Mouse (Mus musculus) liver, postnatal 0 days (tissue): ENCODE data around the gene Fam57b. TPM values are rescaled to one million over a fixed set of nuclear protein-coding genes. Genes with fewer than 3 reads are reported as not detected.

Experiments
- ATAC-seq: fragments of 200-750 bp; cut with Nextera tagmentation; 2 replicates; pipeline ENCODE4 v1.8.0; 2017; ENCODE audit warnings: mild to moderate bottlenecking, moderate library complexity
- DNase-seq: peaks from one replicate; pipeline ENCODE4 v3.0.0-alpha.2; 2016
- H3K27ac ChIP-seq: fragments of 300-500 bp; sonication (generic); 2 replicates; pipeline ENCODE4 v1.5.1; 2014; ENCODE audit warnings: antibody characterized with exemption, moderate library complexity, mild to moderate bottlenecking, low read depth
- H3K27me3 ChIP-seq: fragments of 300-500 bp; sonication (generic); 2 replicates; pipeline ENCODE4 v1.6.1; 2014; ENCODE audit warnings: low read length, control low read depth, mixed read lengths; ENCODE audit not compliant: insufficient read depth
- H3K36me3 ChIP-seq: fragments of 300-500 bp; sonication (generic); replicated peaks from 2 replicates; pipeline ENCODE4 v1.6.1; 2014; ENCODE audit warnings: mild to moderate bottlenecking, control low read depth, low read length, moderate library complexity, mixed read lengths; ENCODE audit not compliant: insufficient read depth
- H3K4me1 ChIP-seq: fragments of 300-500 bp; sonication (generic); 2 replicates; pipeline ENCODE4 v1.6.1; 2014; ENCODE audit warnings: antibody characterized with exemption, mild to moderate bottlenecking, control low read depth; ENCODE audit not compliant: insufficient read depth
- H3K4me2 ChIP-seq: fragments of 300-500 bp; sonication (generic); 2 replicates; pipeline ENCODE4 v1.6.1; 2014; ENCODE audit warnings: low read depth, mild to moderate bottlenecking, low read length, moderate library complexity, mixed read lengths
- H3K4me3 ChIP-seq: fragments of 300-500 bp; sonication (generic); 2 replicates; pipeline ENCODE4 v1.5.1; 2014; ENCODE audit warnings: low read depth, low read length
- H3K9ac ChIP-seq: fragments of 300-500 bp; sonication (generic); replicated peaks from 2 replicates; pipeline ENCODE4 v1.6.1; 2014; ENCODE audit warnings: mild to moderate bottlenecking, moderate library complexity
- H3K9me3 ChIP-seq: fragments of 300-500 bp; sonication (generic); 2 replicates; pipeline ENCODE4 v1.6.1; 2016; ENCODE audit warnings: mild to moderate bottlenecking, control low read depth, low read length, mixed read lengths
- CTCF ChIP-seq: sonication (generic); IDR thresholded peaks from 2 replicates; pipeline ENCODE4 v1.5.1; 2016; ENCODE audit warnings: antibody characterized with exemption, low read depth
- EP300 ChIP-seq: IDR thresholded peaks from 2 replicates; pipeline ENCODE4 v1.6.1; 2016; ENCODE audit warnings: antibody characterized with exemption, low read depth, mild to moderate bottlenecking
- WGBS: fragments of 180-500 bp; shearing (Covaris S2); extraction: QIAGEN DNeasy Blood & Tissue Kit; methylation state at CpG from one replicate; pipeline ENCODE4 v1.1.7; 2014; ENCODE audit not compliant: insufficient replicate concordance; 5-methylcytosine and 5-hydroxymethylcytosine counted together
- polyA plus RNA-seq: library from polyadenylated mRNA; unstranded; fragments of >200 nt; fragmentation: Nextera tagmentation; extraction: Ambion mirVana; gene quantifications from 2 replicates; pipeline ENCODE4 v1.2.1, GENCODE M21; 2015

The Fam57b gene
- polyA plus RNA-seq, 1 experiment from 2014 or later, result 0.09 TPM

DNA sequence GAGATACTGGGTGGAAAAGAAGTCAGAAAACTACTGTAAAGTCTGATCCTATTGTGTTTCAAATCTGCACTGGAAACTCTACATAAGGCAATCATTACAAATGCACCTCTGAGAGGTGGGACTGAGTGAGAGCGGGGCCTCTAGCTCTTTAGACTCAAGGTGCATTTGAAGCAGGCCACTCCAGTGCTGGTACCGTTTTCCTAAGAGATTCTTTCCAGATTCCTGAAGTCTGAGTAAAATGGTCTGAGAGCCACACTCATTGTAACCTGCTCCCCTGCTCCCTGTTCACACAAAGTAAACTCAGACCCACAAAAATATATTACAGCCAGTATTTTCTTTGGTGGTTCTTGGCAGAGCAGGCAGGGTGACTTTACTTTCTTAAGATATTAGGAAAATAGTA, 70.1 kb downstream of the Fam57b start:
- no peak for TF ChIP-seq CTCF
- no peak for TF ChIP-seq EP300
- H3K27ac ChIP-seq, result no peak overlapping the region
- peaks cover 74% of the 10 kb centered on the region for H3K36me3 ChIP-seq
- H3K4me2 ChIP-seq, result no peak overlapping the region
- H3K9ac ChIP-seq, result no peak overlapping the region
- H3K27me3 ChIP-seq, result no peaks in the 10 kb centered on the region
- WGBS, result 94% methylated on average over 2 of the region's 2 CpGs
- ATAC-seq (no peak), DNase-seq (no peak)
- no peak overlapping the region for H3K4me3 ChIP-seq
- H3K4me1 ChIP-seq, result peaks cover 8% of the 10 kb centered on the region
- no peaks in the 10 kb centered on the region for H3K9me3 ChIP-seq

DNA sequence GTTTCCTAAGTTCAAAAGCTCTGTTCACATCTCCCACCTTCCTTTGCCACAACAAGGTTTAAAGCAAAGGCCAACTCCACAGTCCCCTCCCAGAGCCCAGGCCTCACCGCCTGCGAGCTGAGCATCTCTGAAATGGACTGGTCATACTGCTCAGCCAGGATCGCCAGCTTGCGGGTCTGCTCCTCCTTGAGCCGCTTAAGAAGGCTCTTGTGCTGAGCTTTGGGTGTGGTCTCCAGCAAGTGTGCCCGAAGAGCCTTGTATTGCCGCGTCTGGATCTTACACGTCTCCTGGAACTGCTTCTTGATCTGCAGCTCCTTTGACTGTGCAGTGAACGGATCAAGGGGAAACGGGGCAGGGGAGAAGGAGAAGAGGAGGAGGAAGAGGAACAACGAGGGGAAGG, 70.5 kb downstream of the Fam57b start:
- Histone ChIP-seq H3K9ac (no peak overlapping the region), H3K27me3 (no peaks in the 10 kb centered on the region), H3K4me1 (peaks cover 3% of the 10 kb centered on the region), H3K4me3 (no peak overlapping the region), H3K9me3 (no peaks in the 10 kb centered on the region), H3K4me2 (no peak overlapping the region), H3K27ac (no peak overlapping the region), H3K36me3 (peaks cover 79% of the 10 kb centered on the region)
- 80% methylated on average over 12 of the region's 12 CpGs for WGBS
- TF ChIP-seq CTCF (no peak), EP300 (no peak)
- no peak for DNase-seq
- ATAC-seq, result no peak

DNA sequence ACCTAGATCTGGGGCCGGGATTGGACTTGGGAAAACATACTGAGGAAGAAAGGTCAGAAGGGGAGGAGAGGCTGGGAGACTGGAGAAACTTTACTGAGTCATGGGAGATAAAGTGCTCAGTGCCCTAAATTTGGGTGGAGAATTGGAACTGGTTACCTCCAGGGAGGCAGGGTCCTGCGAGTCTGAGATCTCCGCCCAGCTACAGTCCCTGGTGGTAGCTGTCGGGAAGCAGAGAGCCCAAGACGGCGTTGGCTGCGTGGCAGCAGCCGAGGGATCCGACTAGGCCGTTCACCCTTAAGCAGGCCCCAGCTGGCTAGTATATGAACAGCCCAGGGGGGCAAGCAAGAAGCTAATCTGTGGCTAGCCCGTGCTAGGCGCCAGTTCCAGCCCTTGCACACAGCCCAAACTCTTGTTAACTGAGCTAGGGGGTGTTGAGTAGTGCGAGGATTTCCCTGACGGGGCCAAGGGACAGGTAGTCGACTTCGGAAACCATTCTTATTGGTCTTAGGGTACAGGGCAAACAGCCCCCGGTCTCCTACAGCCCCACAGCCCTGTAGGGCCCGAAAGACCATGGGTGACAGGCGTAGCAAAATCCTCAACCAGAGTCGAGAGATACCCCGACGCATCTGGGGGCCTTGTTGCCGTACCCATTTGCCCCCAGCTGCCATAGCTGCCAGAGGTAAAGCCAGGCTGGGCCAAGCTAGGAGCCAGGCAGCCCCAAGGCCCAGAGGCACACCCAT, 72.5 kb downstream of the Fam57b start:
- TF ChIP-seq EP300, result no peak
- no peak for TF ChIP-seq CTCF
- 88% methylated on average over 23 of the region's 23 CpGs for WGBS
- no peak overlapping the region for H3K4me2 ChIP-seq
- H3K9ac ChIP-seq, result no peak overlapping the region
- H3K27ac ChIP-seq, result no peak overlapping the region
- no peaks in the 10 kb centered on the region for H3K4me1 ChIP-seq
- H3K27me3 ChIP-seq, result no peaks in the 10 kb centered on the region
- DNase-seq, result no peak
- peaks cover 86% of the 10 kb centered on the region for H3K36me3 ChIP-seq
- H3K4me3 ChIP-seq, result no peak overlapping the region
- no peaks in the 10 kb centered on the region for H3K9me3 ChIP-seq
- ATAC-seq, result no peak

DNA sequence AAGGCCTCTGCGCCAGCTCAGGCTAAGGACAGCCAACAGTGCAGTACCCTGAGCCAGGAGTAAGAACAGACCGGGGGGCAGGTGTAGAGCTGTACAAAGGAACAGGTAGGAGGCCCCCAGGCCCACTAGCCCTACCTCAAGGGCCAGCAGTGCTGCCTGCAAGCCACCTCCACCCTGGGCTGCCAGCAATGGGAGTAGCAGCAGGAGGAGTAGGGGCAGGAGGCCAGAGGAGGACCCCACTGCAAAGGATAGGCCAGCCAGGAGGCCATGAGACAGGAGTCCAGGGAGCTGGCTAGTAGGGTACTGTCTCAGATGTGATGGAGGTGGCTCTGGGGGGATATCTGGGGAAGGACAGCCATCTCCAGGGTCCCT, 73.0 kb downstream of the Fam57b start:
- WGBS, result 93% methylated on average over 2 of the region's 2 CpGs
- no peaks in the 10 kb centered on the region for H3K4me1 ChIP-seq
- H3K4me2 ChIP-seq, result no peak overlapping the region
- H3K27ac ChIP-seq, result no peak overlapping the region
- H3K27me3 ChIP-seq, result no peaks in the 10 kb centered on the region
- no peak overlapping the region for H3K9ac ChIP-seq
- ATAC-seq, result no peak
- H3K36me3 ChIP-seq, result peaks cover 86% of the 10 kb centered on the region
- no peak overlapping the region for H3K4me3 ChIP-seq
- DNase-seq, result no peak
- H3K9me3 ChIP-seq, result no peaks in the 10 kb centered on the region
- no peak for TF ChIP-seq CTCF
- TF ChIP-seq EP300, result no peak

DNA sequence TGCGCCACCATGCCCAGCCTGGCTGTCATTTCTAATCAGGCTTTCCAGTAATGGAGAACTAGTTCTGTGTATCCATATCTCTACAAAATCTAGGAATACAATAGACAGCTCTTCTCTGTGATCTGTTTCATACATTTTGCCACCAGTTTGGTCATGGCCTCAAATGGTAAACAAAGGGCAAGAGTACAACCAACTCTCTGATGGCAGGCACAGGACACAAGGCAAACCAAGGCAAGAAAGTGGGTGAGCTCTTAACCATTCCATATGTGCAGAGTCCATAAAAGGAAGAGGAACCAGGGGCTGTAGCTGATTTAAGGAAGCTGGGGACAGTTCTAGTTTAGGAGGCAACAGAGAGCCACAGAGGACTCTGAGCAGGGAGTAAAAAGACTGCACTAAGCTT, 79.8 kb downstream of the Fam57b start:
- ATAC-seq (no peak), DNase-seq (no peak)
- Histone ChIP-seq H3K9me3 (no peaks in the 10 kb centered on the region), H3K27ac (peak overlapping the region; percentile 44; the same call in 1 of the 2 replicates), H3K9ac (no peak overlapping the region), H3K4me3 (no peak overlapping the region), H3K36me3 (peaks cover 87% of the 10 kb centered on the region), H3K4me1 (peaks cover 5% of the 10 kb centered on the region), H3K4me2 (no peak overlapping the region), H3K27me3 (no peaks in the 10 kb centered on the region)
- TF ChIP-seq EP300 (no peak), CTCF (no peak)
- 92% methylated on average over 1 of the region's 1 CpGs for WGBS

Other genes starting within 250 kb of the Fam57b start
- 78.4 and 90.9 TPM in 2 replicates for gene Eif3c, start 231.3 kb upstream of the Fam57b start, polyA plus RNA-seq
- 3.0 and 4.0 TPM in 2 replicates for gene Apobr, start 212.7 kb upstream of the Fam57b start, polyA plus RNA-seq
- 12.3 and 14.6 TPM in 2 replicates for gene Cln3, start 211.9 kb upstream of the Fam57b start, polyA plus RNA-seq
- gene Il27, start 202.7 kb upstream of the Fam57b start, polyA plus RNA-seq, result 0.18 and 0.21 TPM in 2 replicates
- 4.0 and 4.5 TPM in 2 replicates for gene Nupr1, start 166.8 kb upstream of the Fam57b start, polyA plus RNA-seq
- gene Sgf29, start 148.4 kb upstream of the Fam57b start, polyA plus RNA-seq, result 22.7 and 22.8 TPM in 2 replicates
- gene Sult1a1, start 121.2 kb upstream of the Fam57b start, polyA plus RNA-seq, result 221 and 241 TPM in 2 replicates
- gene Bola2, start 102.3 kb upstream of the Fam57b start, polyA plus RNA-seq, result 86.5 and 93.5 TPM in 2 replicates
- gene Slx1b, start 101.9 kb upstream of the Fam57b start, polyA plus RNA-seq, result 2.6 and 3.7 TPM in 2 replicates
- gene Coro1a, start 89.9 kb upstream of the Fam57b start, polyA plus RNA-seq, result 121 and 130 TPM in 2 replicates
- 20.3 and 21.0 TPM in 2 replicates for gene Mapk3, start 38.1 kb upstream of the Fam57b start, polyA plus RNA-seq
- 0.77 and 1.6 TPM in 2 replicates for gene Gdpd3, start 31.3 kb upstream of the Fam57b start, polyA plus RNA-seq
- 65.0 and 74.7 TPM in 2 replicates for gene Ypel3, start 20.7 kb upstream of the Fam57b start, polyA plus RNA-seq
- gene Tbx6, start 16.2 kb upstream of the Fam57b start, polyA plus RNA-seq, result 0.14 and 0.29 TPM in 2 replicates
- 69.9 and 72.1 TPM in 2 replicates for gene Ppp4c, start 5.2 kb upstream of the Fam57b start, polyA plus RNA-seq
- not detected in 2 replicates for gene 4930451I11Rik, start 34.0 kb downstream of the Fam57b start, polyA plus RNA-seq
- gene Doc2a, start 49.7 kb downstream of the Fam57b start, polyA plus RNA-seq, result not detected in 2 replicates
- 6.5 and 7.2 TPM in 2 replicates for gene Hirip3, start 64.3 kb downstream of the Fam57b start, polyA plus RNA-seq
- 17.2 and 20.6 TPM in 2 replicates for gene Ino80e, start 64.7 kb downstream of the Fam57b start, polyA plus RNA-seq
- gene Taok2, start 87.0 kb downstream of the Fam57b start, polyA plus RNA-seq, result 7.5 and 8.7 TPM in 2 replicates
- gene Tmem219, start 125.2 kb downstream of the Fam57b start, polyA plus RNA-seq, result 35.6 and 38.4 TPM in 2 replicates
- 4.4 and 4.6 TPM in 2 replicates for gene Kctd13, start 131.2 kb downstream of the Fam57b start, polyA plus RNA-seq
- gene Asphd1, start 151.9 kb downstream of the Fam57b start, polyA plus RNA-seq, result not detected in 2 replicates
- gene Sez6l2, start 152.9 kb downstream of the Fam57b start, polyA plus RNA-seq, result 0.09 and 0.43 TPM in 2 replicates
- 33.2 and 37.4 TPM in 2 replicates for gene Cdipt, start 178.2 kb downstream of the Fam57b start, polyA plus RNA-seq
- gene Cdiptos, start 178.4 kb downstream of the Fam57b start, polyA plus RNA-seq, result 0.68 and 1.0 TPM in 2 replicates
- 10.5 and 10.9 TPM in 2 replicates for gene Mvp, start 217.0 kb downstream of the Fam57b start, polyA plus RNA-seq
- 0.26 TPM in 1 of 2 replicates, not detected in the other for gene Pagr1b, start 218.8 kb downstream of the Fam57b start, polyA plus RNA-seq
- 12.2 and 13.8 TPM in 2 replicates for gene Pagr1a, start 219.7 kb downstream of the Fam57b start, polyA plus RNA-seq
- gene Gm42742, start 223.4 kb downstream of the Fam57b start, polyA plus RNA-seq, result 4.5 and 7.8 TPM in 2 replicates
- 0.18 TPM in 1 of 2 replicates, not detected in the other for gene Prrt2, start 223.5 kb downstream of the Fam57b start, polyA plus RNA-seq
- 20.0 and 24.0 TPM in 2 replicates for gene Maz, start 229.4 kb downstream of the Fam57b start, polyA plus RNA-seq
- gene Kif22, start 244.8 kb downstream of the Fam57b start, polyA plus RNA-seq, result 45.4 and 47.4 TPM in 2 replicates